Mouse (Mus musculus): Measurements from ENCODE around the gene Aasdhppt. TPM values are rescaled to one million over a fixed set of nuclear protein-coding genes. Genes with fewer than 3 reads are reported as not detected.

Aasdhppt gene
- 10 to 100 TPM; 23.5 to 24.9 TPM for total RNA-seq (2021)
- long read RNA-seq, experiment 1, transcript Aasdhppt-201 (6 exons, 2,843 nt) = major isoform, 33 of 43 reads
- long read RNA-seq, experiment 1, partial matches to known transcripts = 4 of 43 reads
- long read RNA-seq, experiment 1, other reads (novel, unspliced or antisense) = 2 of 43 reads
- long read RNA-seq, experiment 2, transcript Aasdhppt-201 (6 exons, 2,843 nt) = major isoform, 28 of 39 reads
- long read RNA-seq, experiment 2, partial matches to known transcripts = 6 of 39 reads
- long read RNA-seq, experiment 2, other reads (novel, unspliced or antisense) = 4 of 39 reads

- peak; percentile 99 to 100 for DNase-seq (ENCODE audit: low spot score in 2 of 2)
- intact Hi-C loops (cut with DNase I) = loop anchor here (5.0 to 10.0 kb wide), 3 partner anchors 68 to 907 kb away; partner anchors contain the start of genes Cwf19l2, Gucy1a2 and Msantd4
Observed at GRCm38 (mm10) chr9:4309351-4310085, at the start of gene Aasdhppt, which contains the start of gene Kbtbd3. Aasdhppt (minus strand) TSS chr9:4309471. Kbtbd3 (plus strand) TSS chr9:4309833.

DNA sequence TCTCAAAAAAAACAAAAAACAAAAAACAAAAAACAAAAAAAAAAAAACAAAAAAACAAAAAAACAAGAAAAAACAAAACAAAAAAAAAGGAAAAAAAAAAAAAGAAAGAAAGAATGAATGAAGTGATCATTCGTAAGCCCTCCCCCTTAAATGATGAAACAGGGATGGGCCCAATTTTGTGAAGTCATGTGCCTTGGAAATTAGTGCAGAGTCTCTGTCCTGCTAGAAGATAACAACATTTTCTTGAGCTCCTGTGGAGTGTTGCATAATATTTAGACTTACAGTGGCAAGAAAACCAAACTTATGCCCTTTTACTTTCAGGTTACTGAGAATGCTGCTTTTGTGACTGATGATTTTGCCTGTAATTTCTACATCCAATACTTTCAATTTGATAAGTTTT lies 43.9 kb upstream of the Aasdhppt start:
- DNase-seq (ENCODE audit: low spot score in 2 of 2) = no peak
- intact Hi-C loops (cut with DNase I) = no loop called here

DNA sequence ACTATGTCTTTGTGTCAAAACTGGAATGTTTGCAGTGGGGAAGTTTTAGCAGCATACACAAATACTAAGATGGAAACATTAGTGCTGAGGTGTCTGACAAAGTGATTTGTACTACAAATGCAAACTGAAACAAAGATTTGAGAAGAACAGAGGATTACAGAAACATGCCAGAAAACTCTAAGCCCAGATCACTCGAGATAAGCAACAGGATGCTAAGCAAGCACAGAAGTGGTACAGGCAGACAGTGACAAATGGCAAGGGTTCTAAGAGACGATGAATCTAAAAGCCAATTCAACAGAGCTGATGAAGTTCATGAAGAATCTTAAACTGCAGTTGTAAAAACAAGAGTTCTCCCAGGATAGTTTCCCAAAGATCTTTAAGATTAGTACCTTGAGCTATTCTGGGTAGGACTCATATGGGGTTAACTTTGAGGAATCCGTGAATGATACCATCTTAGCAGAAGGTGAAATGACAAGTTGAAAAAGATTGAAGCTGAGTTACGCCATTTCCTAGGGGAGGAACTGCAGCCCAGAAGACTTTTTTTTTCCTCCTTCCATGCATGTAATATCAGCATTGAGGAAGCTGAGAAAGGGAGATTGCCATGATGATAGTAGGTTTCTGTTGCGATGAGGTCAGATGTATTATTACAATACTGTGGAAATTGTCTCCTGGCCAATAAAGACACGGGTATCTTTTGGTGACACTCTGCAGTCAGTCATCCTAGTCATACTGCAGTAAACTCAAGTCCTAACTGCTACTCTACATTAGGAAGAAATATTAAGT lies 9.9 kb upstream of the Aasdhppt start:
- intact Hi-C loops (cut with DNase I) = no loop called here
- no peak for DNase-seq (ENCODE audit: low spot score in 2 of 2)

DNA sequence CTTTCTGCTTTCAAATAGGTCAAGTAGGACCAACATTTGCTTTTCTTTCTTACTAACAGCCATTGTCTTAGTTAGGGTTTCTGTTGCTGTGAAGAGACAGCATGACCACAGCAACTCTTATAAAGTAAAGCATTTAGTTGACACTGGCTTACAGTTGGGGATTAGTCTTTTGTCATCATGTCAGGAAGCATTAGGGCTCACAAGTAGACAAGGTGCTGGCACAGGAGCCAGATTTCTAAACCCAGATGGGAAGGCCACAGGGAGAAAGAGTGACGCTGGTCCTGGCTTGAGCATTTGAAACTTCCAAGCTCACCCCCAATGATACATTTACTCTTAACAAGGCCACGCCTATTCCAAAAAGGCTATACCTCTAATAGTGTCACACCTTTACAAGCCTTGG lies 6.5 kb upstream of the Aasdhppt start:
- intact Hi-C loops (cut with DNase I) = no loop called here
- DNase-seq (ENCODE audit: low spot score in 2 of 2) = no peak

DNA sequence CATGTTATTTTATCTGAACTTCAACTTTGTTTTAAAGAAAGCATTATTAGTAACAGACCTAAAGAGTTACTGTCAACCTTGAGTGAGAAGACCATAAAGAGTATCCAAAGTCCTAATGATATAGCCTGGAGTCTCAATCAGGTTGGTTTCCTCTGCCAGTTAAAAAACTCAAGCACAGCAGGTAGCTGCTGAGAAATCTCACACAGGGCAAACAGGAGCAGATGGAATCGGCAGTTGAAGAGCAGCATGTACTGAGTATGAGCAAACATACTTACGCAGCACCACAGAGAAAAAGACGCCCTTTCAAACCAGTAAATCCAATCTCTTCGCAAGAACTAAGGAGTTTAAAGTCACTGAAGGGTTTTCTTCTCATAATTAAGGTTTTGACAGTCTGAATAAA lies 4.7 kb upstream of the Aasdhppt start:
- DNase-seq (ENCODE audit: low spot score in 2 of 2) = no peak
- intact Hi-C loops (cut with DNase I) = no loop called here

- intact Hi-C loops (cut with DNase I) = no loop called here
- no peak for DNase-seq (ENCODE audit: low spot score in 2 of 2)
Observed at GRCm38 (mm10) chr9:4311162-4311561, 1.9 kb upstream of the Aasdhppt start.

- no peak for DNase-seq (ENCODE audit: low spot score in 2 of 2)
- intact Hi-C loops (cut with DNase I) = no loop called here
Observed at GRCm38 (mm10) chr9:4310706-4311105, 1.4 kb upstream of the Aasdhppt start.

- intact Hi-C loops (cut with DNase I) = loop anchor here (5.0 to 10.0 kb wide), 3 partner anchors 69 to 906 kb away; partner anchors contain the start of genes Cwf19l2, Gucy1a2 and Msantd4
- no peak for DNase-seq (ENCODE audit: low spot score in 2 of 2)
Observed at GRCm38 (mm10) chr9:4308628-4309350, 482 bp downstream of the Aasdhppt start.

- intact Hi-C loops (cut with DNase I) = loop anchor here (5.0 to 10.0 kb wide), 3 partner anchors 72 to 903 kb away; partner anchors contain the start of genes Cwf19l2, Gucy1a2 and Msantd4
- DNase-seq (ENCODE audit: low spot score in 2 of 2) = peak in 1 of 2 experiments; percentile 33
Observed at GRCm38 (mm10) chr9:4304867-4305266, 4.4 kb downstream of the Aasdhppt start.

- intact Hi-C loops (cut with DNase I) = loop anchor here (10.0 kb wide), 1 partner anchor 766 kb away; the partner anchor contains the start of gene Gucy1a2
- no peak for DNase-seq (ENCODE audit: low spot score in 2 of 2)
Observed at GRCm38 (mm10) chr9:4300466-4300865, 8.8 kb downstream of the Aasdhppt start.

DNA sequence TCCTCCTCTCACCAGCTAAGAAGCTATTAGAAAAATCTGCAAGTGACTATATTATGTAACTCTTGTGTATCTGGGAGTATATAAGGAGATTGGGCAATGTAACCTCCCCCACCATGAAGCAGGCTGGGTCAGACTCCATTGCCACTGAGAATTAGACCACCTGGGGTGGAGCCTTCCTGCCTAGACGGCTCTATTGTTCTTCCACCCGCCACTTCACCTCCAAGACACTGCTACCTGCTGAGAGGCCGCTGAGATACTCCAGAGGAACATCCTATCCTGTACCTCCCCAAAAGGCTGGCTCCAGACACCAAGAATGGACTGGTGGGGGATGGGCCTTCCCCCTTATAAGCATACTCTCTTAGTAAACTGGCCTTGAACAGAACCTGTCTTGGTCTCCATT lies 25.4 kb downstream of the Aasdhppt start:
- intact Hi-C loops (cut with DNase I) = no loop called here
- no peak for DNase-seq (ENCODE audit: low spot score in 2 of 2)

DNA sequence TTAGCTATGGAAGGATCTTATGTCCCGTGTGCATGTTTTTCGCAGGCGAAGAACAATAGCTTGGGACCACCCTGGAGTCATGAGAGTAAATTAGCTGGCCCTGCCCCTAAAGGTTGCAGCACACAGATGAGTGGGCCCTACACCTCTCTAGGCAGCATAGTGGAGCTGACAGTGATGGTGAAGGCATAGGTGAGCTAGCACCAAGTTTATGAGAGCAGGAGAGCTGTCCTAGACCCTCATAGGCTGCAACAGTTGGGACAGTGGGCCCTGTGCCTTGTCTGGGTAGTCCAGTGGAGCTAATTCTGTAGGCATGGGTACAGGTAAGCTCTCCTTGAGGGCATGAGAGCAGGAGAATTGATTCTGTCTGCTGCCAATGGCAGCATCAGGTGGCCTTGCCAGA lies 42.4 kb downstream of the Aasdhppt start:
- intact Hi-C loops (cut with DNase I) = no loop called here
- no peak for DNase-seq (ENCODE audit: low spot score in 2 of 2)

- intact Hi-C loops (cut with DNase I) = no loop called here
- no peak for DNase-seq (ENCODE audit: low spot score in 2 of 2)
Observed at GRCm38 (mm10) chr9:4260746-4261090, 48.6 kb downstream of the Aasdhppt start.

DNA sequence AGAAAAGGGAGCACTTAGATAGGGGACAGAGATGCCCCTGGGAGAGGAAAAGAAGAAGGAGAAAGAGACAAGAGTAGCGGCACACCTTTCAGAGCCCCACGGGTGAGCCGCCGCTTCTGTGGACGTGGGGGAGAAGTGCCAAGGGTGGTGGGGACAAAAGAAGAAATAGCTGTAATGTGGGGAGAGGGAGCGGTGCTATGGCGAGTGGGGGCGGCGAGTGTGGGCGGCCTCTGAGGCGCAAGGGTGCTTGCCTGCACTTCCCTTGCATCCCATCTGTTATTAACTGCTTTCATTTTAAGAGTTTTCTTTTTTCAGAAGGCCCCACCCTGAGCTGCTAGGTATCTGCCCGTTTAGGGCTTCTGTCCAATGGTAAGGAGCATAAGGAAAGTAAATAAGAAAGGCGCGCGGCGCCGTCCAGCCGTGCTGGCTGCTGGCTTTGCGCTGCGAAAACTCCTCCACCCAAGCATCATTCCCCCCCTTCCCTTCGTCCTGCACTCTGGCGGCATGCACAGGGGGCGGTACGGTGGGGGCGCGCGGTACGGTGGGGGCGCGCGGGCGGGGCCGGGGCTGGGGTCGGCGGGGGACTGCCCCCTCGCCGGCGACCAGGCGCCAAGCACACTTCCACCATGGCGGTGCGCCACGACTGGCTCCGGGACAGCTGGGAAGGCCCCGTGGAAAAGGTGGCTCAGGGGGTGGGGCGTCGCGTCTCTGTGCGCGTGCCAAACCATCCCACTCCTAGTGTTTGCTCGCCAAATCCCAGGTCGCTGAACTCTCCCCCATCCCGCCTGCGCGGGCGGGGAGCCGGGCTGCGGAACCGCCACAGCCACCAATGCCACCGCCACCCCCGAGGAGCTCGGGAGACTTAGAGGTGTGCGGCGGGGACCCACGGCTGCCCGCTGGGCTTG lies 49.2 kb downstream of the Aasdhppt start:
- intact Hi-C loops (cut with DNase I) = no loop called here
- DNase-seq (ENCODE audit: low spot score in 2 of 2) = no peak

DNA sequence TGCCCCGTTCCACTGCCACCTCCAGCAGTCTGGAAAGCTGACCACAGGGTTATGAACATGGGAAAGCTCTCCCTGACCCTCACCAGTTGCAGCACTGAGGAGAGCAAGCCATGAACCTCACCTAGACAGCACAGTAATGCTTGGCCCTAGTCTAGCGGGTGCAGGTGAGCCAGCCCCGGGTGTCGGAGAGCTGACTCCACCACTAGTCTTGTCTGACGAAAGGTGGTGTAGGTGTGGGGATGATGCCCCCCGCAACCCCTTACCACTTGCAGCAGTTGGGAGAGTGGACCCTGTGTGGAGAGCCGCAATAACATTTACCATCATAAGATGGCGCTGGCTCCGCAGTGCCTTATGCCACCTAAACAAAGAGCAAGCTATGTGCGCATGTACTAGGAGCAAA lies 50.2 kb downstream of the Aasdhppt start:
- no peak for DNase-seq (ENCODE audit: low spot score in 2 of 2)
- intact Hi-C loops (cut with DNase I) = no loop called here

All from left cerebral cortex, postnatal 14 days (tissue).